Mouse (Mus musculus) 3134 (cell line): ENCODE measurements around the gene Egr4.

ENCODE experiments used
- DNase-seq: peaks from one replicate; pipeline ENCODE4 v3.0.0-alpha.2; 2011; ENCODE audit warnings: low spot score; ENCODE audit not compliant: insufficient read length; ENCODE audit errors: extremely low read depth

The Egr4 gene

DNA sequence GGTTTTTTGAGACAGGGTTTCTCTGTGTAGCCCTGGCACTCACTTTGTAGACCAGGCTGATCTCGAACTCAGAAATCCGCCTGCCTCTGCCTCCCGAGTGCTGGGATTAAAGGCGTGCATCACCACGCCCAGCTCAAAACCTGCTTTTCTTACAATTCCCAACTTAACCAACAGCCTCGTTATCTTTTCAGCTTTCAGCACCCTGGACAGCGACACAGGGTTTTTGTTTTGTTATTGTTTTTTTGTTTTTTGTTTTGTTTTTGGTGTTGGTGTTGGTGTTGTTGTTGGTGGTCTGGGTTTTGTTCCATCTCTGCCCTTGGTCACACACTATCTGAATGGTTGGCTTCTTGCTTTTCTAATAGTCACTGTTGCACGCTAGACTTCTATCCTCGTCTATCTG lies 15.2 kb downstream of the Egr4 start:
- DNase-seq: no peak

DNA sequence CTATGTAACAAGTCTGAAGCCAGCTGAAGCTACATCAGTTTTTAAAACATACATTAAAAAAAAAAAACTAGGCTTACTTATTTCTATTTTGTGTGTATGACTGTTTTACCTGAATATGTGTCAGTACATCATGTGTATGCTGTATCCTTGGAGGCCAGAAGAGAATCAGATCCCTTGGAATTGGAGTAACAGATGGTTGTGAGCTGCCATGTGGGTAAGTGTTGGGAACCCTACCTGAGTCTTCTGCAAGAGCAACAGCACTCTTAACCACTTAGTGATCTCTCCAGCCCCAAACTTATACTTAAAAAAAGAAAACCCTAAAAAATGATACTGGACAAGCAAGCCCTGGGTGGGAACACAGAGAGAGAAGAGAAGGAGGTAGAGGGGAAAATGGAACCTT lies 16.4 kb downstream of the Egr4 start:
- no peak for DNase-seq

- DNase-seq: no peak
Measured at GRCm38 (mm10) chr6:85491606-85492005, 21.8 kb downstream of the Egr4 start.

DNA sequence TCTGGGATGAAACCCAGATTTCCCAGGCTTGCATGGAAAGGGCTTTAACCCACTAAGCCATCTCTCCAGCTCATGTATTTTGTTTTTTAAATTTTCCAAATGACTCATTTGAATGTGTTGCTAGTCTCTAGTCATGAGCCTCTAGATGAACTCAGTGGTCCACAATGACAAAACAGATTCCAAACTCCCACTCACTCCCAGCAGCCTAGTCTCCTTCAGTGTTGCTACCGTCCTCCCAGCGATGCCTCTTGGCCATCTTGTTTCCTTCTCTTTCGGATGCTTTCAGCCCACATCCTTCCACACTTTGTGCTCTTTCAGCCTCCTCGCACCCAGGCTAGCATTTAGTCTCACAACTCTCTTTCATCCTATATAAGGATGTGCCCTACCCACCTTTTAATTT lies 23.1 kb downstream of the Egr4 start:
- DNase-seq: no peak

- DNase-seq: no peak
Measured at GRCm38 (mm10) chr6:85489717-85490116, 23.7 kb downstream of the Egr4 start.

GRCm38 (mm10) chr6:85488510-85488909 lies 24.9 kb downstream of the Egr4 start:
- DNase-seq: no peak

DNA sequence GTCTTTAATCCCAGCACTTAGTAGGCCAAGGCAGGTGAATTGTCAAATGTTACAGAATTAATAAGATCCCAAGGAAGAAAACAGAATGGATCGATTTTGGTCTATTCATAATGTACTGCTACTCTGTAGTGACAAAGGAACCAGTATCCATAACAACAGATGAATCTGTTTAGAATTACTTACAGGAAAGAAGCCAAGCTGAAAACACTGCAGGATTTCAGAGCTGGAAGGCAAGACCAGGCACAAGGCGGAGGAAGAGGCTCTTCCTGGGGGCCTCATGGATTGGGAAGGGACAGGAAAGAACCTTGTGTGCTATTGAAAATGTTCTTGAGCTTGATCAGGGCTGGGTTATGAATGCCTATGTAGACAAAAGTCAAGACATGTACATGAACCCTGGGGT lies 27.7 kb downstream of the Egr4 start:
- no peak for DNase-seq

- DNase-seq: no peak
Measured at GRCm38 (mm10) chr6:85483843-85484721, 29.3 kb downstream of the Egr4 start.

DNA sequence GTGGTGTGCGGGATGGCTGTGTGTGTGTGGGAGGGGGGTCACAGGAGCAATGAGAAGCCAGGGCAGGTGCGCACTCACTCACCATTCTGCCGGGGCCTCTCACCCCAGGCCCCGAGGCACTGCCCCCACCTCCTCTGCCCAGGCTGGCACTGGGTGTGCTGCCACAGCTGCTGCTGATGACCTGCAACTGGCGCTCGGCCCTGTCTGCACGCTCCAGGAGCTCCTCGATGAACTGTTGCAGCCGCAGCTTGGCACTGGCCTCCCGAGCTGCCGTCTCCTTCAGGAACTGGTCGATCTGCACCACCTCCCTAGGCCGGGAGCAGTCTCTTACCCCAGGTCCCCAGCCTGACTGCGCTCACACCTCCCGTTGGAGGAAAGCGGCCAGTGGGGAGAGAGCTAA lies 32.7 kb downstream of the Egr4 start:
- DNase-seq: no peak

DNA sequence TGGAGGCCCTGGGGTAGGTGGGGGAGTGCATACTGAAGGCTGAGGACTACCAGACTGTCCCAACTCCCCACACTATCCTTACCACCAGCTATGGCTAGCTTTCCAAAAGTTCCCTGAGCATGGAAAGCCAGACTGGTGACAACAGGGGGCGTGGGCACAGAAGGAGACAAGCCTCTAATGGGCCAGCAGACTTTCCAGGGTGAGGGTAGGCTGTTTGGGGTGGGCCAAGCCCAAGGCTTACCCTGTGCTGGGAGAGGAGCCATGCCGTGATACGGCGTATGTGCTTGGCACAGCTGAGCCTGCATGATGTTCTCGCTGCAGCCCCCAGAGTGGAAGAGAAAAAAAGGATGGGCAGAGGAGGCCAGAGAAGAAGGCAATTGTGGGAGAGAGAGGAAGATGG lies 33.4 kb downstream of the Egr4 start:
- no peak for DNase-seq

GRCm38 (mm10) chr6:85478416-85478815 lies 35.0 kb downstream of the Egr4 start:
- no peak for DNase-seq

GRCm38 (mm10) chr6:85477366-85477917 lies 35.9 kb downstream of the Egr4 start:
- no peak for DNase-seq

DNA sequence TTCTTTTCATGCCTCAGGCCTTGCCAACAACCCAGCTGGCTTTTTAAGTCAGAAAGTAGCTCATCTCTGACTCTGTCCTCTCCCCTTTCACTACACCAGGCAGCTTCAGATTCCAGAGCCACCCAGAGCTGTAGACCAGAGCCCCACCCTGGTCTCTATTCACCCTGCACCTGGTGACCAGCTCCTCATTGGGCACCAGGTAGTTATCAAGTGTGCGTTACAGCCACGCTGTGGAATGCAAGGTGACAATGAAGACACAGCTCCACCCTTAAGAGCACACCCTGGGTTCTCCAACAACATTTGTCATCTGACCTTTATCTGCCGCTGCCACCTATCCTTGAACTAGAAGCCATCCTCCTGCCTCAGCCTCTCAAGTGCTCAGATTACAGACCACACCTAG lies 37.8 kb downstream of the Egr4 start:
- DNase-seq: no peak

DNA sequence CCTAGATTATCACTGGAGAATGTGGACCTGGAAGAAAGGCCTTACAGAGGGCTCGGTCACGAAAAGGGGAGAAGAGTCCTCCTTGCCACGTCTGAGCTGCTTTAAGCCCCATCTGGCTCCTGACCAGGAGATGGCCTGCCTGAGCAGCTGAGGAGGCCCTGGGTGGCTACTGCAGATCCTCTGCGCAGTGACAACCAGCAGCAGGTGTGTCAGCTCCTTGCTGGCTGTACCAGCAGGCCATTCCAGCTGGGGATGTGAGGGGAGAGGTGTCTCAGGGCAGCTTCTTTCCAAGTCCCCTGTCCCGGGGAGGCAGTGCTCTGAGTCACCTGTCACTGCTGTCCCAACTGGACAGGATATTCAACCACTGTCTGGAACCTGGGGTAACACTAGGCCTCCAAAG lies 40.8 kb downstream of the Egr4 start:
- DNase-seq: no peak

DNA sequence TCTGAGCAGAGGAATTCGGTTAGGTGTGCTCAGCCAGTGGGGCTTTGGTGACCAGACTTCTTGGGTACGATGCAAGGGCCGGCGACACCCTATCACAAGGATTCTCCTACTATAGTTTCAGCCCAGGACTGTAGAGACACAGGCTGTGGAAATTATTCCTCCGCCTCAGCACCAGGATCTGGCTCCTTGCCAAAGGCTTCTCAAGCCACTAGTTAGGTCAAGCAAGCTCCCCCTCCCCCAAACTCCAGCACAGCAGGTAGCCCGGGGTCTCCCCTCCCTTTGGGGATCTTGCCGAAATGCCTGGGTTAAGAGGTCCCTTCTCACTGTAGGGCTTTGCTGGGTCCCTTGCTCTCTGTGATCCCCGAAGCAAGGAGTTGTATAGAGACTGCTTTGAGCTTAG lies 41.4 kb downstream of the Egr4 start:
- DNase-seq: no peak

DNA sequence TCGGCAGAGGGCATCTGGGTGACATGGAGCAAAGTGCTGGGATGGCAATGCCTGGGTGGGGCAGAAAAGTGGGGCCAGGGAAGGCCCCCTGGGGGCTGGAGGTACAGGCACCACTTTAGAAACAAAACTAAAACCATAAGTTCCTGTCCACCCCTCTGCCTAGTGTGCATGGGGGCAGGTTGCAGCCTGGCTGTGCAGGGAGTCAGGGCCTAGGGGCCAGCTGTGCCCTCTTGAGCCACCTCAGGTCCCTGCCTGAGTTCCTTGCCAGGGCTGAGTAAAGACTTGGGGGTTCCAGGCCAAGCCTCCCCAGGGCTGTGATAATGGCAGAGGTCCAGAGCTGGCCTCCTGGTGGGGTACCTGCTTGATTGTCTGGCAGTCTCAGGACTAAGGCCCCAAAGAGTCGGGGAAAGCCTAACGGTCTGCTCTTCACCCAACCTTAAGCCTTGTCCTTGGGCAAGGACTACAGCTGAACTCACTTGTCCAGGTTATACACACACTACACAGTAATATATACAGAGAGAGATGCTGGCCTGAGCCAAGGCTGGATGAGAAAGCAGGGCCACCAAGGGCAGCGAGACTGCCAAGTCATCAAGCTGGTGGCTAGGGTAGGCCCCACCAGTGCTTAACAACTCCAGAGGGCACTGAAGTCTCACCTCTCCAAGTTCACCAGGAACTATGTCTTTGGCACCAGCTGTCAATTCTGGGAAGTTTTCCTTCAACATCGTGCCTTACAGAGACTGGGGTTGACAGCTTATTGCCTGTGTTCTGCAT lies 43.5 kb downstream of the Egr4 start:
- no peak for DNase-seq

- DNase-seq: no peak
Measured at GRCm38 (mm10) chr6:85465381-85465780, 48.0 kb downstream of the Egr4 start.
